Mouse (Mus musculus): ENCODE measurements around the gene Cd82. TPM values are rescaled to one million over a fixed set of nuclear protein-coding genes. Genes with fewer than 3 reads are reported as not detected.

Gene Cd82
- total RNA-seq, 1 experiment from 2014 or later = 156 TPM

GRCm38 (mm10) chr2:93450695-93451094, 12.2 kb downstream of the Cd82 start:
- ATAC-seq (ENCODE audit: extremely low read depth, insufficient number of reproducible peaks, low FRiP score, poor library complexity, severe bottlenecking) = no peak

DNA sequence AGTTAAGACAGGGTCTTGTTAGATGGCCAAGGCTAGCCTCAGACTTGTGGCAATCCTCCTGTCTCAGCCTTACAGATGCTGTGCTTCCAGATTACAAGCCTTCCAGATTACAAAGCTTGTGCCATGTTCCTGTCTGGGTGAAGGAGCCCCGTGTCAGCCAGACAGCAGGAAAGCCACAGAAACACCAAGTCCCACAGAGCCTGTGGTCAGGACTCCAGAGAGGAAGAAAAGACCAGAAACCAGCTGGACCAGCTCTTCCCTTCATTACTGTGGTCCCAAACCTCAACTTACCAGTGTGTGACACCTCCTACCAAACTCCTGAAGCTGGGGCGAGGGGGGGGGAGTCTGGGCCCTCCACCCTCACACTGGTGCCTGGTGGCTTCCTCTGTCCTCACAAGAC, 13.3 kb downstream of the Cd82 start:
- ATAC-seq (ENCODE audit: extremely low read depth, insufficient number of reproducible peaks, low FRiP score, poor library complexity, severe bottlenecking) = no peak

- ATAC-seq (ENCODE audit: extremely low read depth, insufficient number of reproducible peaks, low FRiP score, poor library complexity, severe bottlenecking) = no peak
Observed at GRCm38 (mm10) chr2:93448774-93449173, 14.2 kb downstream of the Cd82 start.

DNA sequence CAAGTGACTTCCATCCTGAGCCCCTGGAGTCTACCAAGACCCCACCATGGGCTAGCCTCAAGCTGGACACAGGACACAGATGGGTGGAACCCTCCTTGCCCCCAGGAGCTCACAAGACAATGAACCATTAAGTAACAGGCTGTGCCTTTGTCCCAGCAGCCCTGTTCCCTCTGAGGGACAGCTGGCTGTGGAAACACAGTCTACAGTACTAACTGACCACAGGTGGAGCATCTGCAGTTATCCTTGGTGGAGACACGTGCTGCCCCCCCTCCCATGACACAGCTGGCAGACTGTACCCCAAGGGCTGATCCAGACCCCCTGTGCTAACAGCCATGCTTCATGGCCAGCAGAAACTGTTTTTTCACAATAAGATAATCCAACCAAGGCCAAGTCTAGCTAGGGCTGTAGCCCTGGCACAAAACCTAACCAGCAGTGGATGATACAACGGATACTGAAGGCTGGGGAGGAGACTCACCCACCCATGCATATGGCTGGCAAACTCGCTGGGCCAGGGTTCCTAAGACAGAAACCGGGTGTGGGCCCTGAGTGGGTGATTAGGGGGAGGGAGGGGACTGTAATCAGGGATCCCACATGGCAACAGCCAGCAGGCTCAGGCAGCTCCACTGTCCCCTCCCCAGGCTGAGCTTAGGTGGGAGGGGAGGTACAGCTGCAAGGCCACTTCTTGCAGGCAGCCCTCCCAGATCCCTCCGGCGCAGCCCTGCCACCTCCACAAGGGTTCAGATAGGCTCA, 15.3 kb downstream of the Cd82 start:
- ATAC-seq (ENCODE audit: extremely low read depth, insufficient number of reproducible peaks, low FRiP score, poor library complexity, severe bottlenecking) = no peak

DNA sequence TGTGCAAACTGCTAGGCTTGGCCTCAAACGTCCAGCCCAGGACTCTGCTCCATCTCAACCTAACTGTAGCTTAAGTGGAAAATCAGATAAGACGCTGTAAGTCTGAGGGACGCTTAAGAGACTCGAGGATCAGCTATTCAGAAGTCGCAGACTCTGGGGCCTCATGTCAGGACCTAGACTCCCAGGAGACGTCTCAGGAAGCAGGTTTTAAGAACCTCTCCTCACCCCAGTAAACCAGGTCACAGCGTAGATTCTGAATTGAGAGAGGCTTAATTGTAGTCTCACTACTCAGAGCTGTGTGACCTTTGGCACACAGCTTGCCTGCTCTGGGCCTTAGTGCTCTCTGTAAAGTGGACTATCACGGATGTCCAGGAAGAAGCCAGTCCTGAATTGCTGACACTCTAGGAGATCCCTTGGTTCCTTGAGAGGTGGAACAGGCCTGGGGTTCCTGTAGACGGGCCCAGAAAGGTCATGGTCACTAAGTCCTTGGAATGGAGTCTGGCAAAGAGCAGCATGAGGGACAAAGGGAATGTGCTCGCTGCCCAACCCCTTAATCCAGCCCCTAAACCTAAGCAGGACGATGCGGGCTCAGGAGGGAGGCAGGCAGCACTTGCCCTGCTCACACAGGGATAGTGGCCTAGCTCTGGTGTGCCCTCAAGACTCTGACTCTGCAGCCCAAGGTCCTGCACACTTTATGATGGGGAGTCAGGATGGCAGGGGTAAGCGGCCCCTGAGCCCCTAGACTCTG, 16.2 kb downstream of the Cd82 start:
- ATAC-seq (ENCODE audit: extremely low read depth, insufficient number of reproducible peaks, low FRiP score, poor library complexity, severe bottlenecking) = no peak

DNA sequence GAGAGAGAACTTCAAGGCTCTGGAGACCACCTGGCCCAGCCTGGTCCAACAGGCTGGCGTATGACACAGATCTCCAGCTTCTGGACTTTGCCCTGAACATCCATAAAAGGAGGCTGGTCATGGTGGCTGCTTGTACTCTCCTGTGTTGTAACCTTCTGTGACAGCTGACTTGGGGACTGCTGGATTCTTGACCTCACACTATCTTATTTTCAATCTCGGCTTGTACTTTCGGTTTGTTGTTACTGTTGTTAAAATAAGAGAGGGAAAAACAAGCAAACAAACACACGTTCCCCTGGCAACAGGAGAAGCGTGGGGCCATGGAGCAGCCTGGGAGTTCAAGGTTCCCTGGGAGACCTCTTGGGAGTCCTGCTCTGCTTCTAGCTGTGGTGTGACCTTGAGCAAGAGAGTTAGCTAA, 17.7 kb downstream of the Cd82 start:
- ATAC-seq (ENCODE audit: extremely low read depth, insufficient number of reproducible peaks, low FRiP score, poor library complexity, severe bottlenecking) = no peak

GRCm38 (mm10) chr2:93444280-93444679, 18.7 kb downstream of the Cd82 start:
- ATAC-seq (ENCODE audit: extremely low read depth, insufficient number of reproducible peaks, low FRiP score, poor library complexity, severe bottlenecking) = no peak

DNA sequence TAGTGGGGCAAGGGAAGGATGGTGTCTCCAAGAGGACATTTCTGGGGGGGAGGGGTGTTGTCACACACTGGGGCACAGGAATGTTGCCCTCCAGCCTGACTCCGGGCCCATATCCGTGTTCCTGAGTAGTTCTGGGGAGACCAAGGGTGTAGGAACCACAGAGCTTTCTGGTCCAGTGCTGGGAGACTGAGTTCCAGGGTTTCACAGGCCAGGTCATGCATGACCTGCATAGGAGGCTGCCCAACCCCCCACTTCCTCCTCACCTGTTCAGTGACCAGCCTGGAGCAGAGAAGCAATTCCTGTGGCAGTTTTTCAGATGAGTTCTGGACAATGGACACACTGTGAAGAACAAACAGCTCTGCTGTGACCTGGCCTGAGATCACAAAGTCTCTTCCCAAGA, 19.8 kb downstream of the Cd82 start:
- no peak for ATAC-seq (ENCODE audit: extremely low read depth, insufficient number of reproducible peaks, low FRiP score, poor library complexity, severe bottlenecking)

DNA sequence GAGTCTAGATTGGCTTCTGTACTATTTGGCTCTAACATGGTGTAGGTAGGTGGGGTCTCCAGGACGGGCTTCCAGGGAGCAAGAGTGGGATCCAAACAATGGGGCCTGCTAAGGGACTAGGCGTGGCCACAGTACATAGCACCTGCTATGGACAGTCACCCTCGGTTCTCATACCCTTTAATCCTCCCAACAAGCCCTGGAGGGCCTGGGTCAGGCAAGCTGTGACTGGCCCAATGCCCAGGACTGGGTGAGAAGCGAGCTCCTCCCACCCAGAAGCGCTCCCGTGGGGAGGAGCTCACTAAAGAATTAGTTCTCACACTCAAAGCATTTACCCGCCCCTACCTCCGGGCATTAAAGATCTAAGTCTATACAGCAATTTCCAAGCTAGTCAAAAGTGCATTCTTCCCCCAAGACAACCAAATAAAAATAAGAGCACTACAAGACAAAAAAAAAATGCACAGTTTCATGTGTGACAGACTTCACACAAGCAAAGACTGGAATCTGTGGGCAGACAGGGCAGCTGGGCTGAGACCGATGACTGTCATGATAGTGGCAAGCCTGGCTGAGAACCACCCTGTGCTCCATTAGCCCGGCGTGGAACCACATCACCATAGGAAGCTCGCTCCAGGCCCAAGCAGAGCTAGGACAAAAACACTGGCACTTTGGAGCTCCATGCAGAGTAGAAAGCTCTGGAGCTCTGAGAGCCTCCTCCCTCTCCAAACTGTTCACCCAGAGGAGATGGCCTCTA, 23.0 kb downstream of the Cd82 start:
- ATAC-seq (ENCODE audit: extremely low read depth, insufficient number of reproducible peaks, low FRiP score, poor library complexity, severe bottlenecking) = no peak

GRCm38 (mm10) chr2:93439352-93439771, 23.6 kb downstream of the Cd82 start:
- no peak for ATAC-seq (ENCODE audit: extremely low read depth, insufficient number of reproducible peaks, low FRiP score, poor library complexity, severe bottlenecking)

- ATAC-seq (ENCODE audit: extremely low read depth, insufficient number of reproducible peaks, low FRiP score, poor library complexity, severe bottlenecking) = no peak
Observed at GRCm38 (mm10) chr2:93438335-93438734, 24.6 kb downstream of the Cd82 start.

GRCm38 (mm10) chr2:93435577-93435976, 27.4 kb downstream of the Cd82 start:
- no peak for ATAC-seq (ENCODE audit: extremely low read depth, insufficient number of reproducible peaks, low FRiP score, poor library complexity, severe bottlenecking)

- ATAC-seq (ENCODE audit: extremely low read depth, insufficient number of reproducible peaks, low FRiP score, poor library complexity, severe bottlenecking) = peak; percentile 39; the same call in 1 of the 2 replicates
Observed at GRCm38 (mm10) chr2:93434896-93435295, 28.0 kb downstream of the Cd82 start.

DNA sequence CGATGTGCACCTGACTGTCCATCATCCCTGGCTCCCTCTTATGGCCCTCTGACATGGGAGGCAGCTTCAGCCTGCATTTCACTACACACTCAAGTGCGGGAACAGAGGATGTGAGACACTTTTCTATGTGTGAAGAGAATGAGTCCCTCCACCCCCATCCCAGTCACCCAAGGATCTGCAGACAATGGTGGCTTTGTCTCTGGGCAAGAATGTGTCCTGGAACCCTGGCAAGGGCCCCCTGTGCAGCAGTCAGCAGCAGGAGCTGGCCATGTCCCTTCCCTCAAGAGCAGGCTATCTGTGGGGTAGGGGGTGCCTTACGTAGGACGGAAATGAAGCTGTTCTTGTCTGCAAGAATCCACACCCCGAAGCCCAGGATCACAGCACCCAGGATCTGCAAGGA, 29.4 kb downstream of the Cd82 start:
- no peak for ATAC-seq (ENCODE audit: extremely low read depth, insufficient number of reproducible peaks, low FRiP score, poor library complexity, severe bottlenecking)

- ATAC-seq (ENCODE audit: extremely low read depth, insufficient number of reproducible peaks, low FRiP score, poor library complexity, severe bottlenecking) = no peak
Observed at GRCm38 (mm10) chr2:93432600-93433389, 30.1 kb downstream of the Cd82 start.

- no peak for ATAC-seq (ENCODE audit: extremely low read depth, insufficient number of reproducible peaks, low FRiP score, poor library complexity, severe bottlenecking)
Observed at GRCm38 (mm10) chr2:93431575-93432325, 31.2 kb downstream of the Cd82 start.

DNA sequence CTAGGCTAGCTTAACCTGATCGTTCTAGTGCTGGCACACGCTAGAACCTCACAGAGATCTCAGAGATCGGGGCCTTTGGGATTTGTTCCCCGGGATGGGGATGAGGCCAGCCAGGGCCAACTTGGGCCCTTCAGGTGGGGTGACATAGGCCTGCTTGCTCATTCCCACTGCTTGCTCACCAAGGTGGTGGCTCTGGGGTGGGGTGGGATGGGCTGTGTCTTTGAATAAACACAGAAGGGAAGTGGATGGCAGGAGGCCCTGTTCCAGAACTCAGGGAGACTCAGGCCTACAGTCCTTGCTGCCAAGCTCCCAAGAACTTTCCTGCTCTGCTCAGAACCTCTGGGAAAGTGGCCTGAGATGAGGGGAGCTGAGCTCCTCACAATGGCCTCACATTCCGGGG, 31.9 kb downstream of the Cd82 start:
- no peak for ATAC-seq (ENCODE audit: extremely low read depth, insufficient number of reproducible peaks, low FRiP score, poor library complexity, severe bottlenecking)

- ATAC-seq (ENCODE audit: extremely low read depth, insufficient number of reproducible peaks, low FRiP score, poor library complexity, severe bottlenecking) = 0 out of 2 replicates have a peak, but pooled peaks have one; percentile 16
Observed at GRCm38 (mm10) chr2:93428004-93428531, 34.9 kb downstream of the Cd82 start.
